Mouse (Mus musculus) CH12.LX (cell line): ENCODE measurements around the gene Dusp13. TPM values are rescaled to one million over a fixed set of nuclear protein-coding genes. Genes with fewer than 3 reads are reported as not detected.

Source experiments
- DNase-seq: peaks from one replicate; pipeline ENCODE4 v3.0.0-alpha.2; 2013; ENCODE audit errors: extremely low read depth
- H3K27ac ChIP-seq: 2 replicates; pipeline ENCODE4 v1.5.1; 2012; ENCODE audit warnings: low read depth, mild to moderate bottlenecking, control low read depth, moderate library complexity; ENCODE audit not compliant: insufficient read depth
- H3K27me3 ChIP-seq: replicated peaks from 2 replicates; pipeline ENCODE3; 2012; ENCODE audit warnings: inconsistent platforms
- H3K36me3 ChIP-seq, 2 experiments: replicated peaks in 1 of 2; 2 replicates each; pipeline versions ENCODE3 to v1.6.1; 2012; ENCODE audit warnings: inconsistent platforms in 1 of 2, low read length in 1 of 2, mild to moderate bottlenecking in 1 of 2, mixed read lengths in 1 of 2, moderate library complexity in 1 of 2; ENCODE audit not compliant: control insufficient read depth in 1 of 2, insufficient read depth in 1 of 2
- H3K4me1 ChIP-seq, 2 experiments: 2 replicates each; pipeline ENCODE4 v1.6.1; 2012; ENCODE audit warnings: inconsistent platforms in 1 of 2, moderate library complexity in 1 of 2; ENCODE audit not compliant: insufficient read depth in 2 of 2, control insufficient read depth in 1 of 2
- H3K4me2 ChIP-seq: 2 replicates; pipeline ENCODE4 v1.6.1; 2012; ENCODE audit warnings: low read depth, mild to moderate bottlenecking, control low read depth; ENCODE audit not compliant: poor library complexity, insufficient read depth, severe bottlenecking
- H3K4me3 ChIP-seq, 3 experiments: fragments of 150-350 bp in 1 of 3; sonication (generic) in 1 of 3; replicated peaks in 1 of 3; 2 replicates each; pipeline versions ENCODE3 to v1.5.1; 2011 to 2012; ENCODE audit warnings: low read depth in 2 of 3, low read length in 2 of 3, mild to moderate bottlenecking in 2 of 3, moderate library complexity in 2 of 3, control low read depth in 1 of 3, improper control_type of control experiment in 1 of 3, inconsistent platforms in 1 of 3, mixed read lengths in 1 of 3; ENCODE audit not compliant: poor library complexity in 1 of 3
- H3K79me2 ChIP-seq: replicated peaks from 2 replicates; pipeline ENCODE4 v1.6.1; 2012; ENCODE audit warnings: mild to moderate bottlenecking, moderate library complexity; ENCODE audit not compliant: control insufficient read depth, poor library complexity, insufficient read depth, severe bottlenecking; ENCODE audit errors: extremely low read depth
- H3K9ac ChIP-seq: 2 replicates; pipeline ENCODE4 v1.6.1; 2012; ENCODE audit warnings: low read depth, mild to moderate bottlenecking, control low read depth, moderate library complexity; ENCODE audit not compliant: insufficient read depth
- H3K9me3 ChIP-seq: replicated peaks from 2 replicates; pipeline ENCODE3; 2012; ENCODE audit warnings: low read length, inconsistent platforms, mixed read lengths
- BHLHE40 ChIP-seq: IDR thresholded peaks from 2 replicates; pipeline ENCODE4 v1.6.1; 2011; ENCODE audit warnings: mild to moderate bottlenecking, low read depth, low read length, improper control_type of control experiment
- CHD1 ChIP-seq: IDR thresholded peaks from 2 replicates; pipeline ENCODE4 v1.6.1; 2012; ENCODE audit warnings: low read depth, low read length, improper control_type of control experiment, inconsistent platforms
- E2F4 ChIP-seq: IDR thresholded peaks from 2 replicates; pipeline ENCODE4 v1.6.1; 2011; ENCODE audit warnings: low read depth, low read length, improper control_type of control experiment; ENCODE audit not compliant: insufficient replicate concordance
- EP300 ChIP-seq: IDR thresholded peaks from 2 replicates; pipeline ENCODE4 v1.6.1; 2011; ENCODE audit warnings: low read length, improper control_type of control experiment
- ETS1 ChIP-seq: conservative IDR thresholded peaks from 2 replicates; pipeline ENCODE4 v1.6.1; 2012; ENCODE audit warnings: low read depth, mild to moderate bottlenecking, inconsistent platforms, low read length, improper control_type of control experiment, moderate library complexity
- KAT2A ChIP-seq: IDR thresholded peaks from 2 replicates; pipeline ENCODE4 v1.6.1; 2012; ENCODE audit warnings: low read length, improper control_type of control experiment, inconsistent platforms; ENCODE audit not compliant: insufficient replicate concordance
- MAFK ChIP-seq: IDR thresholded peaks from 2 replicates; pipeline ENCODE4 v1.6.1; 2011; ENCODE audit warnings: low read length, improper control_type of control experiment; ENCODE audit not compliant: insufficient replicate concordance
- MEF2A ChIP-seq: IDR thresholded peaks from 2 replicates; pipeline ENCODE4 v1.6.1; 2014; ENCODE audit warnings: low read depth, mild to moderate bottlenecking, inconsistent platforms, low read length, improper control_type of control experiment, borderline replicate concordance
- MXI1 ChIP-seq: IDR thresholded peaks from 2 replicates; pipeline ENCODE4 v1.6.1; 2011; ENCODE audit warnings: mild to moderate bottlenecking, low read depth, low read length, improper control_type of control experiment
- MYC ChIP-seq: IDR thresholded peaks from 2 replicates; pipeline ENCODE4 v1.6.1; 2011; ENCODE audit warnings: low read depth, mild to moderate bottlenecking, improper control_type of control experiment, low read length
- POLR2A ChIP-seq: IDR thresholded peaks from 2 replicates; pipeline ENCODE4 v1.6.1; 2011; ENCODE audit warnings: low read depth, mild to moderate bottlenecking, improper control_type of control experiment, low read length
- POLR2AphosphoS2 ChIP-seq: IDR thresholded peaks from 2 replicates; pipeline ENCODE4 v1.6.1; 2011; ENCODE audit warnings: low read depth, low read length, improper control_type of control experiment
- RAD21 ChIP-seq: IDR thresholded peaks from 2 replicates; pipeline ENCODE4 v1.6.1; 2011; ENCODE audit warnings: low read depth, mild to moderate bottlenecking, low read length, improper control_type of control experiment, moderate library complexity
- SIN3A ChIP-seq: IDR thresholded peaks from 2 replicates; pipeline ENCODE4 v1.6.1; 2012; ENCODE audit warnings: low read length, improper control_type of control experiment, inconsistent platforms
- SMC3 ChIP-seq: IDR thresholded peaks from 2 replicates; pipeline ENCODE4 v1.6.1; 2011; ENCODE audit warnings: low read depth, low read length, improper control_type of control experiment
- TBP ChIP-seq: conservative IDR thresholded peaks from 2 replicates; pipeline ENCODE4 v1.6.1; 2011; ENCODE audit warnings: low read depth, low read length, improper control_type of control experiment
- UBTF ChIP-seq: IDR thresholded peaks from 2 replicates; pipeline ENCODE4 v1.6.1; 2012; ENCODE audit warnings: low read depth, mild to moderate bottlenecking, inconsistent platforms, low read length, improper control_type of control experiment, moderate library complexity
- USF1 ChIP-seq: IDR thresholded peaks from 2 replicates; pipeline ENCODE4 v1.6.1; 2014; ENCODE audit warnings: low read depth, mild to moderate bottlenecking, inconsistent platforms, low read length, improper control_type of control experiment
- ZC3H11A ChIP-seq: IDR thresholded peaks from 2 replicates; pipeline ENCODE4 v1.6.1; 2012; ENCODE audit warnings: low read depth, mild to moderate bottlenecking, inconsistent platforms, low read length, improper control_type of control experiment
- dilution Hi-C: fragments of 300-500 bp; cut with MboI; formaldehyde crosslinking; loops from 2 replicates; pipeline ENCODE4 v1.14.3; 2020; ENCODE audit warnings: low sequenced_read_pairs; ENCODE audit not compliant: extremely low pct_unique_long_range_greater_than_20kb, extremely low pct_ligation_motif_present
- in situ Hi-C: fragments of 300-500 bp; cut with MboI; formaldehyde crosslinking; loops from 3 replicates; pipeline ENCODE4 v1.14.3; 2019; ENCODE audit warnings: low sequenced_read_pairs, low pct_ligation_motif_present, low pct_unique_long_range_greater_than_20kb, mixed read lengths
- polyA plus RNA-seq: library from polyadenylated mRNA; unstranded; fragments of >175 nt; gene quantifications from 2 replicates; pipeline ENCODE4 v1.2.1, GENCODE M21; 2012; ENCODE audit warnings: low read depth; ENCODE audit not compliant: insufficient read length
- total RNA-seq, 2 experiments: library from RNA; depleted of rRNA; stranded (reverse); fragments of 300-350 nt in 1 of 2; fragments of >200 nt in 1 of 2; gene quantifications; 2 replicates each; pipeline ENCODE4 v1.2.3; 2012 to 2014

The Dusp13 gene
- total and polyA plus RNA-seq, 3 experiments, result 0.34 TPM; not detected in 2

- Histone ChIP-seq H3K4me2 (no peak overlapping the region), H3K27ac (no peak overlapping the region), H3K36me3 (no peaks in the 10 kb centered on the region), H3K79me2 (no peaks in the 10 kb centered on the region), H3K4me3 (no peak overlapping the region), H3K27me3 (no peaks in the 10 kb centered on the region), H3K4me1 (no peaks in the 10 kb centered on the region; a peak in 1 of 4 replicates), H3K9ac (no peak overlapping the region), H3K9me3 (no peaks in the 10 kb centered on the region)
- in situ Hi-C loops (no loop called here), dilution Hi-C loops (no loop called here)
- DNase-seq, result no peak
- TF ChIP-seq POLR2AphosphoS2, result no peak
- no peak for TF ChIP-seq BHLHE40
- no peak for TF ChIP-seq UBTF
- TF ChIP-seq MXI1, result no peak
- no peak for TF ChIP-seq MEF2A
- TF ChIP-seq TBP, result no peak
- TF ChIP-seq E2F4, result no peak
- TF ChIP-seq ETS1, result no peak
- TF ChIP-seq SMC3, result no peak
- TF ChIP-seq EP300, result no peak
- TF ChIP-seq MAFK, result no peak
- no peak for TF ChIP-seq ZC3H11A
- TF ChIP-seq RAD21, result no peak
- TF ChIP-seq MYC, result no peak
- TF ChIP-seq POLR2A, result no peak
- TF ChIP-seq USF1, result no peak
- TF ChIP-seq SIN3A, result no peak
Measured at GRCm38 (mm10) chr14:21720430-21721205, 30.4 kb downstream of the Dusp13 start.

DNA sequence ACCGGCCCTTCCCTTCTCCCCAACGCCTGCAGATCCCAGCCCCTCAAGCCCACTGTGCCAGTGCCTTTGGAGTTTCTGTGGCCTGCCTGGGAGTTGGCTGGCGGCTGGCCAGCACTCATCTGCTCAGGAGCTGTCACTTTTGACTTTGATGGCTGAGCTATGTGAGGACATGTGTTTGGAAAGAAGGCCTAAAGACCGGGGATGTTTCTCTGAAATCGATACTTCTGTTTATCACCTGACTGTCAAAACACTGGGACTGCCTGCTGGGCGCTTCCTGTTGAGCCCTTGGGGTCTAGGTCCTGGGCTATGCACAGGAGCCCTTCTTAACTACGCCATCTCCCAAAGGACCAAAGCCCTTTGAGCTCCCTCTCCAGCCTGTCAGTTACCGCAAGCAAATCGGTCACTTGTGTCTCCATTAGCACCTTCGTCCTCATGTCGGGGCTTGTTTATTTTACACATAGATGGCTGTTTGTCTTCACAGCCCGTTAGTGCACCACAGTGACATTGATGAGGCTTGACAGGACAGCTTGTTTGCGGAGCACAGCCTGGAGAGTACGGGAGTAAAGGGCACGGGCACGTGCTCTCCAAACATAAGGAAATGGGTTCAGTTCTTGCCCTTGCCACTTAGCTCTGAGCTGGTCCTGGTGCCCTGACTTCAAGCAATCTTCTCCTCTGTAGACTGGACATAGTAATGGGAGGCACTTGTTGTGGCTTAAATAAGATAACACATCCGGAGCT, 31.2 kb downstream of the Dusp13 start:
- DNase-seq, result no peak
- Histone ChIP-seq H3K4me3 (no peak overlapping the region), H3K9me3 (no peaks in the 10 kb centered on the region), H3K4me2 (no peak overlapping the region), H3K27ac (no peak overlapping the region), H3K27me3 (no peaks in the 10 kb centered on the region), H3K9ac (no peak overlapping the region), H3K36me3 (no peaks in the 10 kb centered on the region), H3K79me2 (no peaks in the 10 kb centered on the region), H3K4me1 (peaks cover 0 to under 1% of the 10 kb centered on the region in 2 experiments; a peak in 1 of 4 replicates)
- in situ Hi-C loops (no loop called here), dilution Hi-C loops (no loop called here)
- TF ChIP-seq CHD1, result no peak
- no peak for TF ChIP-seq KAT2A
